ENCODE assay signal across 11 mouse cellular contexts in genomic region chr13:116304713-116305470, GRCm38 (mm10). TPM values are rescaled to one million over a fixed set of nuclear protein-coding genes. Genes with fewer than 3 reads are reported as not detected.
DNase-seq lines count a peak whose midpoint lies in the region; ATAC-seq lines count a peak whose summit lies in the region.
"Had no signal": no experiment of that assay in that cellular context is flagged by ENCODE, and none has a peak within 500 bp of the region (broad histone marks: within the 10 kb centered on the region; RNA-seq: fewer than 3 reads in every experiment).

No protein-coding gene starts in this region.

- intact Hi-C loops in heart, postnatal 14 days (cut with DNase I): no loop called here

- H3K4me2 ChIP-seq in heart, embryonic 13.5 days: peak overlapping the region; percentile 52
- peak overlapping the region; percentile 31; the same call in 1 of the 2 replicates for H3K4me2 ChIP-seq in forebrain, embryonic 11.5 days (ENCODE audit: low read depth, low read length, severe bottlenecking)
- peak overlapping the region; percentile 28; the same call in 1 of the 2 replicates for H3K4me2 ChIP-seq in midbrain, embryonic 13.5 days (replicated peaks)
- H3K4me2 ChIP-seq: hindbrain, embryonic 15.5 days had no signal

- 6% methylated on average over 25 of the region's 25 CpGs for WGBS in heart, embryonic 13.5 days
- WGBS in forebrain, embryonic 11.5 days: under 1% methylated on average over 25 of the region's 25 CpGs
- under 1% methylated on average over 25 of the region's 25 CpGs for WGBS in midbrain, embryonic 13.5 days

- H3K9me3 ChIP-seq in heart, embryonic 13.5 days: no peaks in the 10 kb centered on the region
- no peaks in the 10 kb centered on the region for H3K9me3 ChIP-seq in forebrain, embryonic 11.5 days (ENCODE audit: control insufficient read depth, low read length)
- no peaks in the 10 kb centered on the region for H3K9me3 ChIP-seq in midbrain, embryonic 13.5 days
- H3K9me3 ChIP-seq: hindbrain, embryonic 15.5 days had no signal

- no peak overlapping the region for H3K27ac ChIP-seq in heart, embryonic 13.5 days (replicated peaks)
- no peak overlapping the region for H3K27ac ChIP-seq in forebrain, embryonic 11.5 days (ENCODE audit: low read depth, low read length)
- 0 out of 2 replicates have a peak overlapping the region, but pooled peaks have one; percentile 5 for H3K27ac ChIP-seq in midbrain, embryonic 13.5 days
- H3K27ac ChIP-seq: hindbrain, embryonic 15.5 days; layer of hippocampus, adult 2 months had no signal

- peak overlapping the region; percentile 27 for H3K4me3 ChIP-seq in heart, embryonic 13.5 days
- H3K4me3 ChIP-seq in forebrain, embryonic 11.5 days (ENCODE audit: low read depth, low read length): peak overlapping the region; percentile 8; the same call in 1 of the 2 replicates
- peak overlapping the region; percentile 27 for H3K4me3 ChIP-seq in midbrain, embryonic 13.5 days (replicated peaks)
- H3K4me3 ChIP-seq: hindbrain, embryonic 15.5 days; layer of hippocampus, adult 2 months had no signal

- H3K4me1 ChIP-seq in heart, embryonic 13.5 days: 0 out of 2 replicates have a peak, but pooled peaks cover 4% of the 10 kb centered on the region
- peaks cover 7% of the 10 kb centered on the region for H3K4me1 ChIP-seq in forebrain, embryonic 11.5 days (replicated peaks; ENCODE audit: control insufficient read depth, insufficient read depth, low read length)
- peaks cover 12% of the 10 kb centered on the region for H3K4me1 ChIP-seq in midbrain, embryonic 13.5 days (replicated peaks)

- ATAC-seq in heart, embryonic 13.5 days (ENCODE audit: extremely low read depth, insufficient number of reproducible peaks, low FRiP score, low TSS enrichment): no peak
- ATAC-seq in forebrain, embryonic 11.5 days (replicated peaks; ENCODE audit: low FRiP score): no peak
- 0 out of 2 replicates have a peak, but pooled peaks have one; percentile 3 for ATAC-seq in midbrain, embryonic 13.5 days

- H3K27me3 ChIP-seq in heart, embryonic 13.5 days (replicated peaks): peaks cover 94% of the 10 kb centered on the region
- peaks cover 79% of the 10 kb centered on the region for H3K27me3 ChIP-seq in forebrain, embryonic 11.5 days (ENCODE audit: control insufficient read depth, insufficient read depth, low read length)
- H3K27me3 ChIP-seq in midbrain, embryonic 13.5 days: peaks cover 89% of the 10 kb centered on the region

- no peak overlapping the region for H3K9ac ChIP-seq in heart, embryonic 13.5 days
- peak overlapping the region; percentile 27; the same call in 1 of the 2 replicates for H3K9ac ChIP-seq in forebrain, embryonic 11.5 days (ENCODE audit: low read length)
- 0 out of 2 replicates have a peak overlapping the region, but pooled peaks have one; percentile 28 for H3K9ac ChIP-seq in midbrain, embryonic 13.5 days (replicated peaks)
- H3K9ac ChIP-seq: hindbrain, embryonic 15.5 days had no signal

- no peaks in the 10 kb centered on the region for H3K36me3 ChIP-seq in heart, embryonic 13.5 days
- H3K36me3 ChIP-seq in forebrain, embryonic 11.5 days (ENCODE audit: control insufficient read depth, insufficient read depth, low read length): no peaks in the 10 kb centered on the region
- no peaks in the 10 kb centered on the region for H3K36me3 ChIP-seq in midbrain, embryonic 13.5 days
- H3K36me3 ChIP-seq: hindbrain, embryonic 15.5 days had no signal

- DNase-seq in heart, postnatal 14 days: no peak
- peak; percentile 47 for DNase-seq in ES-CJ7 (ENCODE audit: low read depth, low spot score)
- DNase-seq in forebrain, embryonic 11.5 days (ENCODE audit: low spot score): no peak
- DNase-seq in right cerebral cortex, postnatal 10 days (ENCODE audit: low spot score in 2 of 2): no peak
- DNase-seq in cerebellum, adult 18-20 months: no peak
- no peak for DNase-seq in layer of hippocampus, postnatal 10 days (ENCODE audit: low spot score in 2 of 2)
- DNase-seq: lung, postnatal 10 days had no signal

RNA-seq across cellular contexts. Expression of gene Isl1, which starts 4.6 kb away (rescaled TPM):
- polyA plus RNA-seq in heart, embryonic 13.5 days (2015; fragmentation: Nextera tagmentation; extraction: Ambion mirVana): 3.0 and 4.7 TPM in 2 replicates
- under 1 TPM; 0.22 to 0.38 TPM for total RNA-seq in heart, postnatal 14 days (2021)
- 34.0 and 34.8 TPM in 2 replicates for polyA plus RNA-seq in forebrain, embryonic 11.5 days (2014; fragmentation: Nextera tagmentation; extraction: Ambion mirVana)
- 52.9 and 54.3 TPM in 2 replicates for polyA plus RNA-seq in midbrain, embryonic 13.5 days (2015; fragmentation: Nextera tagmentation; extraction: Ambion mirVana)
- under 1 TPM in 1 of 2 experiments, not detected in 1; 0.42 TPM for total RNA-seq in layer of hippocampus, postnatal 10 days (2021)
- total RNA-seq: layer of hippocampus, adult 2 months had no signal
